Mouse (Mus musculus): ENCODE data around the gene Dnm3.

Dnm3 gene

GRCm38 (mm10) chr1:162162677-162163076 is 315.2 kb downstream of the Dnm3 start:
- DNase-seq (ENCODE audit: low spot score in 2 of 2), result no peak

- DNase-seq (ENCODE audit: low spot score in 2 of 2), result no peak
Observed at GRCm38 (mm10) chr1:162162249-162162648, 315.6 kb downstream of the Dnm3 start.

- no peak for DNase-seq (ENCODE audit: low spot score in 2 of 2)
Observed at GRCm38 (mm10) chr1:162160718-162161117, 317.1 kb downstream of the Dnm3 start.

- DNase-seq (ENCODE audit: low spot score in 2 of 2), result no peak
Observed at GRCm38 (mm10) chr1:162158486-162158885, 319.3 kb downstream of the Dnm3 start.

GRCm38 (mm10) chr1:162157659-162158058 is 320.2 kb downstream of the Dnm3 start:
- DNase-seq (ENCODE audit: low spot score in 2 of 2), result no peak

GRCm38 (mm10) chr1:162156873-162157272 is 321.0 kb downstream of the Dnm3 start:
- DNase-seq (ENCODE audit: low spot score in 2 of 2), result no peak

- DNase-seq (ENCODE audit: low spot score in 2 of 2), result no peak
Observed at GRCm38 (mm10) chr1:162155546-162155945, 322.3 kb downstream of the Dnm3 start.

GRCm38 (mm10) chr1:162153118-162153517 is 324.7 kb downstream of the Dnm3 start:
- no peak for DNase-seq (ENCODE audit: low spot score in 2 of 2)

- no peak for DNase-seq (ENCODE audit: low spot score in 2 of 2)
Observed at GRCm38 (mm10) chr1:162149730-162150129, 328.1 kb downstream of the Dnm3 start.

- no peak for DNase-seq (ENCODE audit: low spot score in 2 of 2)
Observed at GRCm38 (mm10) chr1:162147554-162147953, 330.3 kb downstream of the Dnm3 start.

GRCm38 (mm10) chr1:162145748-162146147 is 332.1 kb downstream of the Dnm3 start:
- DNase-seq (ENCODE audit: low spot score in 2 of 2), result no peak

GRCm38 (mm10) chr1:162144992-162145391 is 332.8 kb downstream of the Dnm3 start:
- DNase-seq (ENCODE audit: low spot score in 2 of 2), result no peak

- DNase-seq (ENCODE audit: low spot score in 2 of 2), result no peak
Observed at GRCm38 (mm10) chr1:162143974-162144912, 333.6 kb downstream of the Dnm3 start.

- no peak for DNase-seq (ENCODE audit: low spot score in 2 of 2)
Observed at GRCm38 (mm10) chr1:162142285-162142684, 335.5 kb downstream of the Dnm3 start.

GRCm38 (mm10) chr1:162136328-162136727 is 341.5 kb downstream of the Dnm3 start:
- no peak for DNase-seq (ENCODE audit: low spot score in 2 of 2)

GRCm38 (mm10) chr1:162135451-162136213 is 342.2 kb downstream of the Dnm3 start:
- DNase-seq (ENCODE audit: low spot score in 2 of 2), result no peak

- no peak for DNase-seq (ENCODE audit: low spot score in 2 of 2)
Observed at GRCm38 (mm10) chr1:162134651-162135066, 343.2 kb downstream of the Dnm3 start.

- no peak for DNase-seq (ENCODE audit: low spot score in 2 of 2)
Observed at GRCm38 (mm10) chr1:162132908-162133641, 344.8 kb downstream of the Dnm3 start.

- DNase-seq (ENCODE audit: low spot score in 2 of 2), result no peak
Observed at GRCm38 (mm10) chr1:162126856-162127792, 350.7 kb downstream of the Dnm3 start.

GRCm38 (mm10) chr1:162124396-162124795 is 353.4 kb downstream of the Dnm3 start:
- DNase-seq (ENCODE audit: low spot score in 2 of 2), result no peak
